Mouse (Mus musculus) spleen, adult 2 months (tissue): ENCODE data around the gene Zfp689.

Experiments used
- CTCF ChIP-seq: fragments of 200-500 bp; IDR thresholded peaks from 2 replicates; pipeline ENCODE4 v1.5.1; 2011; ENCODE audit warnings: mild to moderate bottlenecking, inconsistent platforms; ENCODE audit not compliant: insufficient read depth, insufficient read length, insufficient replicate concordance; ENCODE audit errors: extremely low read depth
- POLR2A ChIP-seq: fragments of 200-500 bp; IDR thresholded peaks from 2 replicates; pipeline ENCODE4 v1.6.1; 2011; ENCODE audit warnings: low read depth, low read length, inconsistent platforms

DNA sequence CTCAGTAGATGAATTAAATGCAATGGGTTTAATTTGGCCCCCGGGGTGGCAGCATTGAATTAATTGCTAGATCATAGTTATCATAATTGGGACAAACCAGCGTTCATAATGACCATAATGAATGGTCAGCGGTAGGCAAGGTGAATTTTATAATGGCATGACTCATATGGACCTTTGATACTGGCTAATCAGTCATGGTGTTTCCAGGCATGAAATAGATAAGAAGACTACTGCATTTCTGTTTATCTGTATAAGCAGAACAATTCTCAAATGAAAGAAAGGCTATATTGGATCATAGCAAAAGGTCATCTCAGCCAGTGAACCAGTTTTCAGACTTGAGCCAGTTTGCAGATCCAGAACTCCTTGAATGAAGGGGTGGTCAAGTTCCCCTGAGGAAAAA lies 48.6 kb downstream of the Zfp689 start:
- TF ChIP-seq CTCF (no peak), POLR2A (no peak)
